Mouse (Mus musculus): ENCODE results near the gene Ptch2. TPM values are rescaled to one million over a fixed set of nuclear protein-coding genes. Genes with fewer than 3 reads are reported as not detected.

The Ptch2 gene
- polyA plus RNA-seq, 1 experiment: 2.8 TPM

- 83% methylated on average over 4 of the region's 4 CpGs for WGBS
Measured at GRCm38 (mm10) chr4:117062700-117063390, 33.0 kb upstream of the Ptch2 start.

GRCm38 (mm10) chr4:117068035-117068434 is 27.8 kb upstream of the Ptch2 start:
- Histone ChIP-seq H3K4me3 (replicated peaks; ENCODE audit: control insufficient read depth, low read depth, low read length) (no peak overlapping the region), H3K4me1 (ENCODE audit: control insufficient read depth, insufficient read depth, low read length) (no peaks in the 10 kb centered on the region), H3K27ac (ENCODE audit: control insufficient read depth, insufficient read depth, low read depth, low read length, poor library complexity) (no peak overlapping the region)
- TF ChIP-seq CTCF (IDR thresholded peaks at IDR 0.05; ENCODE audit: control insufficient read depth, insufficient read depth, low read length): no peak
- 84% methylated on average over 7 of the region's 7 CpGs for WGBS

More at GRCm38 (mm10) chr4:117062700-117063390, 33.0 kb upstream of the Ptch2 start:
- no peak overlapping the region for H3K4me3 ChIP-seq (replicated peaks; ENCODE audit: control insufficient read depth, low read depth, low read length)
- no peak for TF ChIP-seq POLR2A (IDR thresholded peaks at IDR 0.05; ENCODE audit: borderline replicate concordance, control insufficient read depth, low read depth, low read length)
- no peak for TF ChIP-seq CTCF (IDR thresholded peaks at IDR 0.05; ENCODE audit: control insufficient read depth, insufficient read depth, low read length)
- no peaks in the 10 kb centered on the region for H3K4me1 ChIP-seq (ENCODE audit: control insufficient read depth, insufficient read depth, low read length)
- H3K27ac ChIP-seq (ENCODE audit: control insufficient read depth, insufficient read depth, low read depth, low read length, poor library complexity): no peak overlapping the region

- no peak for TF ChIP-seq CTCF (IDR thresholded peaks at IDR 0.05; ENCODE audit: control insufficient read depth, insufficient read depth, low read length)
- no peak for TF ChIP-seq POLR2A (IDR thresholded peaks at IDR 0.05; ENCODE audit: borderline replicate concordance, control insufficient read depth, low read depth, low read length)
- H3K4me1 ChIP-seq (ENCODE audit: control insufficient read depth, insufficient read depth, low read length): no peaks in the 10 kb centered on the region
- no peak overlapping the region for H3K27ac ChIP-seq (ENCODE audit: control insufficient read depth, insufficient read depth, low read depth, low read length, poor library complexity)
- no peak overlapping the region for H3K4me3 ChIP-seq (replicated peaks; ENCODE audit: control insufficient read depth, low read depth, low read length)
- 74% methylated on average over 1 of the region's 1 CpGs for WGBS
Measured at GRCm38 (mm10) chr4:117069647-117070046, 26.2 kb upstream of the Ptch2 start.

- Histone ChIP-seq H3K4me3 (replicated peaks; ENCODE audit: control insufficient read depth, low read depth, low read length) (no peak overlapping the region), H3K4me1 (ENCODE audit: control insufficient read depth, insufficient read depth, low read length) (no peaks in the 10 kb centered on the region), H3K27ac (ENCODE audit: control insufficient read depth, insufficient read depth, low read depth, low read length, poor library complexity) (no peak overlapping the region)
- no peak for TF ChIP-seq CTCF (IDR thresholded peaks at IDR 0.05; ENCODE audit: control insufficient read depth, insufficient read depth, low read length)
- TF ChIP-seq POLR2A (IDR thresholded peaks at IDR 0.05; ENCODE audit: borderline replicate concordance, control insufficient read depth, low read depth, low read length): no peak
- 58% methylated on average over 4 of the region's 4 CpGs for WGBS
Measured at GRCm38 (mm10) chr4:117070624-117071023, 25.3 kb upstream of the Ptch2 start.

GRCm38 (mm10) chr4:117071183-117071582 is 24.7 kb upstream of the Ptch2 start:
- no peak for TF ChIP-seq POLR2A (IDR thresholded peaks at IDR 0.05; ENCODE audit: borderline replicate concordance, control insufficient read depth, low read depth, low read length)
- no peak for TF ChIP-seq CTCF (IDR thresholded peaks at IDR 0.05; ENCODE audit: control insufficient read depth, insufficient read depth, low read length)
- no peaks in the 10 kb centered on the region for H3K4me1 ChIP-seq (ENCODE audit: control insufficient read depth, insufficient read depth, low read length)
- H3K4me3 ChIP-seq (replicated peaks; ENCODE audit: control insufficient read depth, low read depth, low read length): no peak overlapping the region
- H3K27ac ChIP-seq (ENCODE audit: control insufficient read depth, insufficient read depth, low read depth, low read length, poor library complexity): no peak overlapping the region
- WGBS: 90% methylated on average over 5 of the region's 5 CpGs

- Histone ChIP-seq H3K4me3 (replicated peaks; ENCODE audit: control insufficient read depth, low read depth, low read length) (no peak overlapping the region), H3K4me1 (ENCODE audit: control insufficient read depth, insufficient read depth, low read length) (no peaks in the 10 kb centered on the region), H3K27ac (ENCODE audit: control insufficient read depth, insufficient read depth, low read depth, low read length, poor library complexity) (no peak overlapping the region)
- no peak for TF ChIP-seq POLR2A (IDR thresholded peaks at IDR 0.05; ENCODE audit: borderline replicate concordance, control insufficient read depth, low read depth, low read length)
- TF ChIP-seq CTCF (IDR thresholded peaks at IDR 0.05; ENCODE audit: control insufficient read depth, insufficient read depth, low read length): no peak
- WGBS: 78% methylated on average over 7 of the region's 7 CpGs
Measured at GRCm38 (mm10) chr4:117087948-117088640, 7.8 kb upstream of the Ptch2 start.

GRCm38 (mm10) chr4:117090586-117090985 is 5.3 kb upstream of the Ptch2 start:
- no peaks in the 10 kb centered on the region for H3K4me1 ChIP-seq (ENCODE audit: control insufficient read depth, insufficient read depth, low read length)
- WGBS: 64% methylated on average over 7 of the region's 7 CpGs

GRCm38 (mm10) chr4:117094626-117095361 is 1.1 kb upstream of the Ptch2 start:
- TF ChIP-seq CTCF (IDR thresholded peaks at IDR 0.05; ENCODE audit: control insufficient read depth, insufficient read depth, low read length): no peak
- no peak for TF ChIP-seq POLR2A (IDR thresholded peaks at IDR 0.05; ENCODE audit: borderline replicate concordance, control insufficient read depth, low read depth, low read length)
- Histone ChIP-seq H3K4me3 (replicated peaks; ENCODE audit: control insufficient read depth, low read depth, low read length) (no peak overlapping the region), H3K27ac (ENCODE audit: control insufficient read depth, insufficient read depth, low read depth, low read length, poor library complexity) (no peak overlapping the region), H3K4me1 (ENCODE audit: control insufficient read depth, insufficient read depth, low read length) (peaks cover under 1% of the 10 kb centered on the region; the same call in 1 of the 2 replicates)
- 69% methylated on average over 3 of the region's 3 CpGs for WGBS

More at GRCm38 (mm10) chr4:117090586-117090985, 5.3 kb upstream of the Ptch2 start:
- Histone ChIP-seq H3K27ac (ENCODE audit: control insufficient read depth, insufficient read depth, low read depth, low read length, poor library complexity) (no peak overlapping the region), H3K4me3 (replicated peaks; ENCODE audit: control insufficient read depth, low read depth, low read length) (no peak overlapping the region)
- no peak for TF ChIP-seq CTCF (IDR thresholded peaks at IDR 0.05; ENCODE audit: control insufficient read depth, insufficient read depth, low read length)
- no peak for TF ChIP-seq POLR2A (IDR thresholded peaks at IDR 0.05; ENCODE audit: borderline replicate concordance, control insufficient read depth, low read depth, low read length)
